Mouse (Mus musculus) adrenal gland, adult 10 weeks (tissue): ENCODE results near the gene Rsph3b. TPM values are rescaled to one million over a fixed set of nuclear protein-coding genes. Genes with fewer than 3 reads are reported as not detected.

Source experiments
- polyA plus RNA-seq: library from polyadenylated mRNA; stranded (reverse); fragments of 350-450 nt; fragmentation: Illumina TruSeq; extraction: RNeasy Lipid Tissue Mini Kit (QIAGEN cat#74804); gene quantifications from one replicate; pipeline ENCODE4 v1.2.3, GENCODE M21; 2014; ENCODE audit warnings: low read depth, low replicate concordance

Rsph3b gene
- 20.9 TPM for polyA plus RNA-seq

DNA sequence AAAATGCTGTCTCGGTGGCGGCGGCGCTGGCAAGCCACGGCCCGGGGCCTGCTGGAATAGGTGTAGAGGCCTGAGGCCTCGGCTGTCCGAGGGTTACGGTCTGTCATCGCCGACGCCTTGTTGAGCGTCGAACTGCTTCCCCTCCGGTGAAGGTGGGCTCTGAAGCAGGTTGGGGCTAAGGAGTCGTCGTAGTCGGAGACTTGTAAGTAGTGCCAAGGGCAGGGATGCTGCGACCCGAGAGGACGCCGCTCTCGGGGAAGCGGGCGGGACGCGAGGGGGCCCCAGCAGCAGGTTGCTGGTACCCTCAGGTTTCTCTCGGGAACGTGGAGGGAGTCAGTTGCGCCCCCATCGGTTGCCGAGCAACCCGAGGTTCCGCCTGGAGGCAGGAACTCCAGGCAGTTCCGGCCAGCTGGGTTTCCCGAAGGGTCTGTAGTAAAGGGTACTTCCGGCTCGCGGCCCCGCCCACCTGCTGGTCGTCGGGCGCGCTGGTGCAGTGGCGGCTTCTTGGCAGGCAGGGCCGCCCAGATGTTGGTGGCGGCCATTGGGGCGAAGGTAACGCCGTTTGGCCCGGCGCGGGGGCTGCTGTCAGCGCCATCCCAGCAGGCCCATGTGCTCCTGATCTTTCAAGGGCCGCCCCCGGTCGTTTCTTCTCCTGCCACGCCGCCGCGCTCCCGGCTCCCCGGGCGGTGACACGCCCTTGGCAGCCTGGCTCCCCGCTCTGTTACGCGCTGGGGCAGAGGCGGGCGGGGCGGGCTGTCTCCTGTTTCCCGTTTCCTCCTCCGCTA, at the start of gene Rsph3b:
TSS of gene Rsph3b (minus strand) at position 699 of the 785 bp plus-strand sequence.

GRCm38 (mm10) chr17:6978287-6979248, 30.1 kb upstream of the Rsph3b start, which contains the start of gene Gm49721:
TSS of gene Gm49721 (plus strand) at chr17:6978904.

DNA sequence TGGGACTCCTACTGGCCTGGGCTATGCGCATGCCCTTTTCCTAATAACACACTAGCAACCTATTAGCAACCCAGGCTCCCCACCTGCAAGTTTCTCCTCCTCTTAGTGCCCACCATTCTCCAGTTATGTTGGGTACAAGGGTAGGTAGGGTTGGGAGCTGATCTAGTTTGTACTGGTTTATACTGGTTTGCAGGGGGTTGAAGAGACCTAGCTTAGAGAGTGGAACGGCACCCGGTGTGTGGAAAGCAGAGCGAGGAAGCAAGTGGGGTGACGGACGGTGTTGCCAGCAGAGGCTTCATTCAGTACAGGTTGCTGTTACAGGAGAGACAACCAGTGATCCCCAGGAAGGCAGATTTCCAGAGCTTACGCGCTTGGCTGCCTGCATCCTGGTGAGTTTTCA, 21.9 kb upstream of the Rsph3b start, which contains the start of gene Rnaset2b:
TSS of gene Rnaset2b (plus strand) at position 301 of the 400 bp plus-strand sequence.

GRCm38 (mm10) chr17:6960776-6961175, 12.3 kb upstream of the Rsph3b start, which contains the start of gene Tagap1:
TSS of gene Tagap1 (minus strand) at chr17:6961156.

Other genes with a start within 250 kb of the Rsph3b start
- gene Ezr, start 165.9 kb downstream of the Rsph3b start, polyA plus RNA-seq: 7.6 TPM
- gene Tagap1, start 12.5 kb upstream of the Rsph3b start, polyA plus RNA-seq: 15.3 TPM
- 576 TPM for gene Rnaset2b, start 22.0 kb upstream of the Rsph3b start, polyA plus RNA-seq
- gene Gm49721, start 30.2 kb upstream of the Rsph3b start, polyA plus RNA-seq: not detected
- gene Gm1604a, start 76.9 kb upstream of the Rsph3b start, polyA plus RNA-seq: not detected
- gene Rps6ka2, start 221.4 kb upstream of the Rsph3b start, polyA plus RNA-seq: 2.0 TPM